Mouse (Mus musculus): ENCODE data around the gene Capn2.

Gene Capn2

DNA sequence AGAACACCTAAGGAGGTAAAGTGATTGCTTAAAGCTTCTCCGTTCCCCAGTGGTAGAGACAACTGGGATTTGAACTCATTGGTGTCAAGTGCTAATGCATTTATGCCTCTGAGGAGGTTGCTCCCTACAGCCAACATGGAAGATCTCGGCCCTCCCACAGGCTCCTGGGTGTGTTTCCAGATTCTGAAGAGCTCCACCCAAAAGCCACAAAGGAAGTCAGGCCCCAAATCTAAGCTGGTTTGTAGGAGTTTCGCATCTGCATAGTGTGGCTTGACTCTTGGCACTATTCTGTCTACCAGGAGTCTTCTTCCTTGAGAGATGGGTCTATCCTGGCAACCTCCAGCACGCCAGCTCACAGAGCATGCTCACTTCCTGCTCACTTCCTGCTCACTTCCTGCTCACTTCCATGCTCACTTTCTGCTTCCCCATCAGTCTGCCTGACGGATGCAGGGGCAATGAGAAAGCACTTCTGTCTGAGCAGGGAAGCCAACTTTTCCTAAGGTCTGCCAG, 4.5 kb downstream of the Capn2 start:
- CTCF ChIA-PET, result interaction anchor here in 2 of 4 experiments (1.0 to 1.8 kb wide), 3 partner anchors 15 to 23 kb away, joined by 3 to 6 read pairs (median 3); no protein-coding TSS in a partner anchor
- POLR2A ChIA-PET, result interaction anchor here in 1 of 4 experiments (1.0 to 1.9 kb wide), 3 partner anchors 15 to 41 kb away, joined by 3 to 5 read pairs (median 3); no protein-coding TSS in a partner anchor

DNA sequence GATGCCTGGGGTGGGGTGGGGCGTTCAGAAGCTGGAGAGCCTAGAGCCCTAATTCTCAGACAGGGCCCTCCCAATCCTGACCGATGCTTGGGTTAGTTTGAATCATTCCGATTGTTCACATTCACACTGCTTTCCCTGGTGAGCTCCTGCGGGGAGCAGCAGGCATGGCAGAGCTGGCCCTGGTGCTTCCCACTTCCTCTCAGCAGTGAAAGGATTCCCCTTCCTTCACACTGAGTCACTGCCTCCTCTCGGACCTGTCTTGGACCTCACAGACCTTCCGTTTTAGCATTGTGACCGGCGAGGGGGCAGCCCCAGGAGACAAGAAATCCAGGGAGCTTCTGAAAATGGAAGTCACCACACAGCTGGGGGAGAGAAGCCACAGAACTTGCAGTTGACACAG, 5.6 kb downstream of the Capn2 start:
- POLR2A ChIA-PET, result interaction anchor here in 1 of 4 experiments (1.2 kb wide), 1 partner anchor 17 kb away, joined by 3 read pairs; no protein-coding TSS in a partner anchor
- CTCF ChIA-PET, result interaction anchor here in 2 of 4 experiments (0.6 to 1.8 kb wide), 3 partner anchors 22 to 58 kb away, joined by 3 to 6 read pairs (median 3); no protein-coding TSS in a partner anchor

- ChIA-PET CTCF (interaction anchor here in 1 of 4 experiments (1.4 kb wide), 1 partner anchor 21 kb away, joined by 4 read pairs; no protein-coding TSS in a partner anchor), POLR2A (interaction anchor here in 1 of 4 experiments (1.0 kb wide), 1 partner anchor 13 kb away, joined by 3 read pairs; no protein-coding TSS in a partner anchor)
These were observed 6.3 kb downstream of the Capn2 start for GRCm38 (mm10) chr1:182511073-182511472.

DNA sequence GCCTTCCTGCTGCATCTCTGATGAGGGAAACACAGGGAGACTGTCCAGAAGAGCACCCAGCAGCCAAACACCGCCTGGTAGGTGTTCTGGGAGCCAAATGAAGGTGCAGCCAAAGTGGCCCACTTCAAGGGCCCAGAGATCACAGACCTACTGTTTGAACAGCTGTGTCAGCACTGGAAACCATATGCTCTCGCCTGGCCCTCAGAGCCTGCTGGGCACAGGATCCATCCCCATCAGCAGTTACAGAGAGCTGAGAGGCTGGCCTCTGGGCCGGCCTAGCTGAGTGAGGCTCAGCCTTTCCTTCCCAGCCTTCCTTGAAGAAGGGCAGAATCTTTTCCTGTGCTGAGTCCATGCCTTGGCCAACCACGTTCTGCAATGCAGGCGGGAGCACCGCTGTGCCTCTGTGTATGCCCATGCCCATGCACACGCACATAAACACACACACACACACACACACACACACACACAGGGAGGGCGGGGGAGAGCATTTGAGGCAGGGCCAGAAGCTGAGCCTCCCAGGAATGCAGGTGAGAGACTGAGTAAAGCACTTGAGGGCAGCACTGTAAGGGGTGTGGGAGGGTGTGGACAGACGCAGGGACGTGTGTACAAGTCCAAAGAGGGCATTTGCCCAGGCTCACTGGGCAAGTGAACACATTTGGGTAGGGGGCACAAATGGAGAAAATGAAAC, 8.2 kb downstream of the Capn2 start:
- ChIA-PET POLR2A (interaction anchor here in 3 of 4 experiments (0.5 to 0.7 kb wide), 4 partner anchors 18 to 1499 kb away, joined by 3 to 6 read pairs (median 4); no protein-coding TSS in a partner anchor), CTCF (interaction anchor here in 2 of 4 experiments (0.6 to 1.4 kb wide), 5 partner anchors 19 to 878 kb away, joined by 3 to 4 read pairs (median 3); no protein-coding TSS in a partner anchor)

DNA sequence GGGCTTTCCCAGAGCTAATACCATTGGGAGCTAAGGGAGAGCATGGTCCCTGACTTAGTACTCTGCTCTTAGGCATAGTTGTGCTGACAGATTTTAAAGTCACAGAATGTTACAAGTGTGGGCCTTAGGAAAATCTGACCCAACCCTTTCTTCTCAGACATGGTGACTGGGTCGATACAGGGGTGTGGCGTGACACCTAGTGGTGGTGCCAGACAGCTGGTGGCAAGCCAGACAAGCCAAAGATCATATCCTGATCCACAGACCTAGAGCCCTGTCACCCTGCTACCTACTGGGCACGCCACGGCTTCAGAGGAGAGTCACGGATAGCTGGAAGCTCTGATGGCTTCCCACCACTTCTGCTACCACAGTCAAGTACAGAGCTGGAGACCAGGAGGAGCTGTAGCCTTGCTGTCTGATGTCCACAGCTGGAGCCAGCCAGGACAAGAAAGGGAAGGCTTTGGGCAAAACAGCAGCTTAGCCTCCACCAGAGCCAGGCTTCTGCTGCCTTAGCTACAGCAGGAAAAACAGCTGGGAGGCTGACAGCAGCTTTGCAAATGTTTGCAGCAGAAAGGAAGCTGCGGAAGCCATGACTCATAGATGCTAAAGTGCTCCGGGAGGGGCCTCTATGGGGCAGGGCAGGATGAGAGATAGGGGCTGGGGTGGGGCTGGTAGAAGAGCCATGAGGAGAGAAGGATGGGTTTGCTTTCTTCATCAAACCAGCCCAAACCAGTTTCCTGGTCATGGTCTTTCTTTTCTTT, 11.0 kb downstream of the Capn2 start:
- POLR2A ChIA-PET, result interaction anchor here in 2 of 4 experiments (0.7 to 1.1 kb wide), 3 partner anchors 11 to 20 kb away, joined by 3 to 4 read pairs (median 3); partner anchors contain the start of gene Capn2 (in 1 of the 2)
- CTCF ChIA-PET, result interaction anchor here (0.9 to 1.6 kb wide), 6 partner anchors 11 to 17 kb away, joined by 3 to 6 read pairs (median 4); no protein-coding TSS in a partner anchor

GRCm38 (mm10) chr1:182505291-182505690, 12.1 kb downstream of the Capn2 start:
- ChIA-PET POLR2A (interaction anchor here in 1 of 4 experiments (1.1 kb wide), 1 partner anchor 12 kb away, joined by 3 read pairs; the partner anchor contains the start of gene Capn2), CTCF (interaction anchor here in 2 of 4 experiments (0.6 to 2.1 kb wide), 3 partner anchors 14 to 218 kb away, joined by 3 to 6 read pairs (median 4); no protein-coding TSS in a partner anchor)

DNA sequence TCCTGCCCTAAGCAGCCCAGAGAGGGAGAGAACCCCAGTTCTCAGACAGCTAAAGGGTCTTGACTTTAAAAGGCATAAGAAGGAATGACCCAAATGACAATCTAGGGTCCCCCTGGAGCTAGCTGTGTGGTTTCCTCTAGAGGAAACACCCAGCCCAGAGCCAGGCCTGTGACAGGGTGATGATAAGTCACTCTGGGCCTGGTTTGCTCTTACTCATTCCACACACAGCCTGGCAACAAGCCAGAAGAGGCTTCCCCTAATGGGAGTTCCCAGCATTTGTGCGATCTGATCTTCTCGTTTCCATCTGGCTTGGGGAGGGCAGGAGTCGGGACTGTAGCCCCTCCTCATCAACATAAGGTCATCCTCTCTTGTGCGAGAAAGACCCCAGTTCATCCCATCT, 13.2 kb downstream of the Capn2 start:
- CTCF ChIA-PET, result interaction anchor here in 1 of 4 experiments (2.1 kb wide), 1 partner anchor 13 kb away, joined by 4 read pairs; no protein-coding TSS in a partner anchor
- POLR2A ChIA-PET, result no interaction called here

DNA sequence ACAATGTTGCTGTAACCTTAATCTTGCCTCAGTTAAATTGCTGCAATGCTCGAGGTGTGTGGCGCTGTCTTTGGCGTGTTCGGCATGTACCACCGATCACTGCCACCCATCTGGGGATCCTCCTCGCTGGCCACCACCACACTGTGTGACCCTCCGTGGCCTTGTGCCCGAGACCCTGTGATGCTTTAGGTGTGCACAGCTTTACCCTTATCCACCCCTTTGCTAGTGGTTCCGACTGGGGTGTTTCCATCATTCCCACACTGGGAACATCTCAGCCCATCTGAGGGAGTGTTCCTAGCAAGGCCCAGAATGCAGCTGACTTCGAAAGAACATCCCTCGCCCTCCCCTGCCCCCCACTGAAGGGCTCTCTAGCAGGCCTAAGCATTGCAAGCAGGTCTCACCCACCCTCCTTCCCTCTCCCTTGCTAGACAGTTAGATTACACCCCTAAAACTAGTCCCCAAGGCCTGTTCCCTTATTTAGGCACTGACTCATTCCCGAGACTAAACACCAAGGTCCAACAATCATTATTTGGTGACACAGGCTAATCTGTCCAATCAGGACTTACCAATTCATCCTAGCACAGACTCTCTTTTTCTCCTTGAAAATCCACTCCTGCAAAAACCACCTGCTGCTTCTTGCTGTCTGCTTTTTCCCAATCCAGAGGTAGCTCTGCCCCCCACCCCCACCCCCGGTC, 14.1 kb downstream of the Capn2 start:
- ChIA-PET CTCF (interaction anchor here in 1 of 4 experiments (0.5 to 2.1 kb wide), 2 partner anchors 12 to 152 kb away, joined by 4 to 8 read pairs; no protein-coding TSS in a partner anchor), POLR2A (interaction anchor here in 1 of 4 experiments (1.4 kb wide), 1 partner anchor 24 kb away, joined by 4 read pairs; no protein-coding TSS in a partner anchor)

DNA sequence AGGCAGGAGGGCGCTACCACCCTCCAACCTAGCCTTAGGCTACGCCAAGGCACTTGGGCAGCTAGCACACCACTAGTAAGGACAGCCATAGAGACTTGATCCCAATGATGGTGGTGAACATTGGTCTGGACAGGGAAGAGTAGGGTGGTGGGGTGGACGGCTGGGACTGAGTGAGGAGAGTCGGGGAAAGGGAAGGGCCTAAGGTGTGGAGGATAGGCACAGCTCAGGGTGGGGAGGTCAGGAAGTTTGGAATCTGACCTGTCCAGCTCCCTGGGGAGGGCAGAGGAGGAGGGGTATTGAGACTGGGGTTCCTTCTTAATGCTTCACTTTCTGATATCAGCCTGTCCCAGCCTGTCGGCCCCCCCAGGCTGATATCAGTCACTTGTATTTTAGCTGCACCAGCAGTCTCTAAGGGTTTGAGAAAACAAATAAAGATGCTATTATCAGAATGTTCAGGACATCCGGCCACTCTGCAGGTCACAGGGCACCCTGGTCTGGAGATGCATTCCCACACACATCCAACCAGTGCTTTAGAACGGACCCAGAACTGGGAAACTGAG, 14.8 kb downstream of the Capn2 start:
- POLR2A ChIA-PET, result interaction anchor here in 1 of 4 experiments (1.4 kb wide), 1 partner anchor 25 kb away, joined by 4 read pairs; no protein-coding TSS in a partner anchor
- CTCF ChIA-PET, result interaction anchor here in 1 of 4 experiments (0.5 kb wide), 1 partner anchor 152 kb away, joined by 8 read pairs; no protein-coding TSS in a partner anchor

DNA sequence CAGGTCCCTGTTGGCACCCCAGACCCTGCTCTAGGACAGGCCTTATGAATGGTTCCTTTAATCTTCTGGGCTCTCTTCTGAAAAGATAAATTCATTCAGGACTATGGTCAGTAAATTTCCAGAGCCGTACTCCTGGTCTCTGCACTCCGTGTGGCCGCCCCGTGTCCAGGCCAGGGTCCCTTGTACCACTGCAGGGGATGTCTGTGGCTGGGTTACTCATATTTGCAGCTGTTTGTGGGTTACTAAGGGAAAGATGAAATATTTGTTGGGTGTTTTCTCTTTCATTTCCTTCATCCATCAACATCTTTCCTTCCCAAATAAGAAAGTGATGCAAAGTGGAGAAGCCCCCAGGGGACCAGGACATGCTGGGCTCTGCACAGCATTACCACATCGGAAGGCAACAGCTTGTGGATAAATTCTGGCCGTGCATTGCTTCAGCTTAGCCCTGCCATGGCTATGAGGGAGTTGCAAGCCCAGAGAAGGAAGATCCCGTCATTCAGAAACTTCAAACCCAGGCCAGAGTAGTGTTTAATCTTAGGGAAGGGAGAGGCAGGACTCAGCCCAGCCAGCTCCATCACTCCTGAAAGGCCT, 15.5 kb downstream of the Capn2 start:
- POLR2A ChIA-PET, result interaction anchor here in 1 of 4 experiments (1.4 kb wide), 1 partner anchor 26 kb away, joined by 4 read pairs; no protein-coding TSS in a partner anchor
- CTCF ChIA-PET, result no interaction called here

DNA sequence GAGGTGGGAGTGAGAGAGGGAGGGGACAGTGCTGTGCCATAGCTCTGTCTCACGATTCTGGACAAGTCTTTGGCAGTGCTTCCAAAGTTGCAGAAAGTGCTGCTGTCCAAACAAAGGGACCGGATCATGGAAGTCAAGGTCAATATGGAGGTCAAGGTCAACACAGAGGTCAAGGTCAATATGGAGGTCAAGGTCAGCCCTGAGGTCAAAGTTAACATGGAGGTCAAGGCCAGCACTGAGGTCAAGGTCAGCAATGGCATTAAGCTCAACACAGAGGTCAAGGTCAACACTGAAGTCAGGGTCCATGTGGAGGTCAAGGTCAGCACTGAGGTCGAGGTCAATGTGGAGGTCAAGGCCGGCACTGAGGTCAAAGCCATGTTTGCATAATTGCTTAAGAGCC, 16.6 kb downstream of the Capn2 start:
- CTCF ChIA-PET, result interaction anchor here in 1 of 4 experiments (0.6 kb wide), 1 partner anchor 620 kb away, joined by 5 read pairs; no protein-coding TSS in a partner anchor
- POLR2A ChIA-PET, result interaction anchor here in 1 of 4 experiments (0.7 kb wide), 1 partner anchor 183 kb away, joined by 3 read pairs; no protein-coding TSS in a partner anchor

- POLR2A ChIA-PET, result no interaction called here
- CTCF ChIA-PET, result interaction anchor here in 1 of 4 experiments (0.6 kb wide), 1 partner anchor 619 kb away, joined by 5 read pairs; no protein-coding TSS in a partner anchor
These were observed 17.2 kb downstream of the Capn2 start for GRCm38 (mm10) chr1:182500224-182500623.

DNA sequence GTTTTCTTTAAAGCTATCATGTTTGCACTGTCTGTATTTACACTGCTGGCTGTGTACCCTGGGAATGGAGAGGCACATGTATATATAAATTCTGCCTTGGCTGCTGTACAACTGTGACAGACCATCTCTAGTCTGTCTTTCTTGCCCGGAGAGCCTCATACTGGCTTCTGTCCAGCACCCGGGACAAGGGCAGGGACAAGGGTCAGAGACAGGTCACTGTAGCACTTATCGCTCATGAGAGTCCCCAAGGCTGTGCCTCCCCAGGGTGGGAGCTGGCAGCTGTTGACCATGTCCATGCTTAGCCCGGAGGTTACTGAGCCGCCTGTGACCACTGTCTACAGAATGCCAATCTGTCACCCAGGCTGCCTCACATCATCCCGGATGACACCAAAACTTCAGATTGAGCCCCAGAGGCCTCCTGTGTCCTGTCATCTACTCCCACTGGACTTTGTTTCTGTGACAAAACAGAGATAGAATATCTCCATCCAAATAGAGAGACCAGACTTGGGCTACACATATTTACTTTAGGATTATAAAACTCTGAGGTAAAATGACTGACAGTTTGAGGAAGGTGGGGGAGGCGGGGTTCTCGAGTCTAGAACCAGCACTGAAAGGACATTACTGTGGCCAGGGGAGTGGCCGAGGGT, 17.8 kb downstream of the Capn2 start:
- ChIA-PET POLR2A (interaction anchor here in 1 of 4 experiments (0.6 kb wide), 1 partner anchor 63 kb away, joined by 3 read pairs; no protein-coding TSS in a partner anchor), CTCF (no interaction called here)

GRCm38 (mm10) chr1:182497736-182498135, 19.7 kb downstream of the Capn2 start:
- ChIA-PET CTCF (interaction anchor here in 1 of 4 experiments (0.7 kb wide), 1 partner anchor 10 kb away, joined by 3 read pairs; no protein-coding TSS in a partner anchor), POLR2A (interaction anchor here in 1 of 4 experiments (0.9 kb wide), 1 partner anchor 13 kb away, joined by 3 read pairs; no protein-coding TSS in a partner anchor)

GRCm38 (mm10) chr1:182496685-182497084, 20.7 kb downstream of the Capn2 start:
- ChIA-PET POLR2A (interaction anchor here in 1 of 4 experiments (0.8 kb wide), 1 partner anchor 88 kb away, joined by 4 read pairs; no protein-coding TSS in a partner anchor), CTCF (interaction anchor here in 1 of 4 experiments (0.6 kb wide), 1 partner anchor 162 kb away, joined by 4 read pairs; no protein-coding TSS in a partner anchor)
